Mouse (Mus musculus) olfactory bulb, adult 2 months (tissue): Measurements from ENCODE around the gene Arhgap9.

Source experiments
- CTCF ChIP-seq: fragments of 200-500 bp; IDR thresholded peaks from 2 replicates; pipeline ENCODE4 v1.5.1; 2012; ENCODE audit warnings: low read depth, mild to moderate bottlenecking, low read length, moderate library complexity; ENCODE audit not compliant: insufficient read depth
- POLR2A ChIP-seq: fragments of 200-500 bp; IDR thresholded peaks from 2 replicates; pipeline ENCODE4 v1.6.1; 2012; ENCODE audit warnings: mild to moderate bottlenecking, low read depth, low read length, moderate library complexity; ENCODE audit not compliant: insufficient read depth

- TF ChIP-seq CTCF: no peak
- no peak for TF ChIP-seq POLR2A
Measured at GRCm38 (mm10) chr10:127367116-127367515, 45.4 kb downstream of the Arhgap9 start.
